Mouse (Mus musculus) left cerebral cortex, adult 18-20 months (tissue): Measurements from ENCODE around the gene Rab35. TPM values are rescaled to one million over a fixed set of nuclear protein-coding genes. Genes with fewer than 3 reads are reported as not detected.

Experiments used
- DNase-seq, 2 experiments: peaks; one replicate each; pipeline ENCODE4 v3.0.0; 2021 to 2022; ENCODE audit warnings: low spot score in 2 of 2, mixed read lengths in 1 of 2
- long read RNA-seq, 2 experiments: library from polyadenylated mRNA; stranded (forward); transcript quantifications; one replicate each; pipeline ENCODE4 v2.0.0; 2021
- total RNA-seq, 2 experiments: library from RNA; stranded (reverse); gene quantifications; 2 replicates each; pipeline ENCODE4 v1.2.3; 2021

Rab35 gene
- total RNA-seq: 100 to 1,000 TPM; 108 TPM
- long read RNA-seq, experiment 1, transcript Rab35-201 (6 exons, 2,820 nt): major isoform, 30 of 41 reads
- long read RNA-seq, experiment 1, partial matches to known transcripts: 11 of 41 reads
- long read RNA-seq, experiment 1, other reads (novel, unspliced or antisense): 0 of 41 reads
- long read RNA-seq, experiment 2, transcript Rab35-201 (6 exons, 2,820 nt): major isoform, 29 of 34 reads
- long read RNA-seq, experiment 2, partial matches to known transcripts: 4 of 34 reads
- long read RNA-seq, experiment 2, other reads (novel, unspliced or antisense): 1 of 34 reads

- DNase-seq: peak; percentile 90 to 93
Measured at GRCm38 (mm10) chr5:115631505-115632357, at the start of gene Rab35. Rab35 (plus strand) TSS chr5:115631908.

DNA sequence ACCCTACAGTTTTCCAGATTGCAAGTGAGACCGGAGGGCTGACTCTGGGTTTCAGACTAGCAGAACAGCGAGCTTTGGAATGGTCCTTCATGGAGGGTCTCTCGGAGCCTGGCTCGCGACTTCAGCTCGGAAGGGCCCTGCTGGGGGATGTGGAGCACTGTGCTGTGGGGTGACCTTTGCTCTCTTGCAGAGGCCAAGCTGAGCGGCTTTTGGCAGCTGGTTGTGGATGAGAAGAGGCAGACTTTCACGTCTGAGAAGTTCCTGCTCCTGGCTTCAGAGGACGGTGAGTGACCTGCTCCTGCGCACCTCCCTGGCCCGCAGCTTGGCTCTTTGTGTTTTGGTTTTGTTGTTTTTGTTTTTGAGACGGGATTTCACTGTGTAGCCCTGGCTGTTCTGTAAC, 46.1 kb upstream of the Rab35 start:
- DNase-seq: no peak

GRCm38 (mm10) chr5:115586166-115586565, 45.5 kb upstream of the Rab35 start:
- no peak for DNase-seq

DNA sequence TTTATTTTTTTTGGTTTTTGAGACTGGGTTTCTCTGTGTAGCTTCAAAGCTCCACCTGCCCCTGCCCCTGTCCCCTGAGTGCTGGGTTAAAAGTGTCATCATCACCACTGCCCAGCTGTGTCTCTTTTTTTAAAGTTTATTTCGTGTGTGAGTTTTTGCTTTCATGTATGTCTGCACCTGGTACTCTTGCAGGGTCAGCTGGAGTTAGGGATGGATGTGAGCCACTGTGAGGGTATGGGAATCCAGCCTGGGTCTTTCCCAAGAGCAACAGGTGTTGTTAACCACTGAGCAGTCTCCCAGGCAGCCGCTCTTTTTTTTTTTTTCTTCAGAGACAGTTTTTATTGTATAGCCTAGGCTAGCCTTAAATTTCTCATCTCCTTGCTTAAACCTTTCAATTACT, 44.9 kb upstream of the Rab35 start:
- DNase-seq: no peak

DNA sequence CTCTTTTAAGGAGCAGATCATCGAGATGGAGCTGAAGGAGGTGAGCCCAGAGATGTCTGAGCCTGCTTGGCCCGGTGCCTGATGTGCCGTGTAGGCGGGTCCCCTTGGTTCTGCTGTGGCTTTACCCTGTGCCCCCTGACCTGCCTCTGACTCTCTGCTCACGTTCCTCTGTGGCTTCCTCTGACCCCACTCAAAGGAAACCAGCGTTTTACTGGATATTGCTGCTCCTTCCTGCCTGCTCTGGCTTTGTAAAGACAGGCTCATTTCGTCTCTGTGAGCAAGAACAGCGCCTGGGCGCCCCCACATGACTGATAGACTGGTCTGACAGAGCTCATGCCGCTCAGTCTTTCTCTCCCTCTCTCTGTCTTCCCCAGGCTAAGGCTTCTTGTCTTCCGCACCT, 40.7 kb upstream of the Rab35 start:
- DNase-seq: no peak

GRCm38 (mm10) chr5:115591506-115591905, 40.2 kb upstream of the Rab35 start:
- DNase-seq: no peak

GRCm38 (mm10) chr5:115603561-115603960, 28.1 kb upstream of the Rab35 start:
- DNase-seq: no peak

- DNase-seq: no peak
Measured at GRCm38 (mm10) chr5:115611566-115611965, 20.1 kb upstream of the Rab35 start.

GRCm38 (mm10) chr5:115613332-115613731, 18.4 kb upstream of the Rab35 start:
- DNase-seq: peak in 1 of 2 experiments; percentile 64

DNA sequence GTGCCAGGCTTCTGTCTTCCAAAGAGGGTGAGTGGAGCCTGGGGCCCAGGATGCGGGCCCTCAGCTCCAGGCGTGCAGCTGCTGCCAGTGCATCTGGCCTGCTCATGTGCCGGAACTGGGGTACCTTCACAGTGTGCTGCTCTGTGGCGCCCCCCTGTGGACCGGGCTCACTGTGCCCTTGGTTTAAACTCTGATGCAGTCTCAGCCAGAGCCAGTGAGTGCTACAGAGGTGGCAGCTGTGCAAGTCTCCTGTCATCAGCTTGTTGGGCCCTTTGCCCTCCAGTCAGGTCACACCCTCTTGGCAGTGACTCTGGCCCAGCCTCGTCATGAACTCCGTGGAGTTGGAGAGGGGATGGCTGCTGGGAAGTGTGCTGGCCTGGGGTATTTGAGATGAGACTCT, 16.8 kb upstream of the Rab35 start:
- DNase-seq: no peak

DNA sequence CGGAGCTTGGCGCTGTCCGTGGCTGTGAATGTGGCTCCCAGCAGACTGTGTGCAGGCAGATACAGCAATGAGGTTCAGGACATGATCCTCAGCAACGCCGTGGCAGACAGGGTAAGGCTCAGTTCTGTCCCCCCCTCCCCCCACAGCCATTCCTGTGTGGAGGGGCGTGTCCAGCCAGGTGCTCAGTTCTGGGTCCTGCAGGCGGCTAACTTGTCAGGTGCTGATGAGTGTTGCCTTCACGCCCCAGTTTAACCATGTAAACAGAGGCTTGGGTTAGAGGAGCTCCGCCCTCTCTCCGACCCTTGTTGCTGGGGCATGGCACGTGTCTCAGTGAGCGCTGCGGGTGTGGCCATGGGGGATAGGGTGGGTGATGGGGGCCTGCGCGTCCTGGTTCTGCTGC, 12.0 kb upstream of the Rab35 start:
- DNase-seq: no peak

DNA sequence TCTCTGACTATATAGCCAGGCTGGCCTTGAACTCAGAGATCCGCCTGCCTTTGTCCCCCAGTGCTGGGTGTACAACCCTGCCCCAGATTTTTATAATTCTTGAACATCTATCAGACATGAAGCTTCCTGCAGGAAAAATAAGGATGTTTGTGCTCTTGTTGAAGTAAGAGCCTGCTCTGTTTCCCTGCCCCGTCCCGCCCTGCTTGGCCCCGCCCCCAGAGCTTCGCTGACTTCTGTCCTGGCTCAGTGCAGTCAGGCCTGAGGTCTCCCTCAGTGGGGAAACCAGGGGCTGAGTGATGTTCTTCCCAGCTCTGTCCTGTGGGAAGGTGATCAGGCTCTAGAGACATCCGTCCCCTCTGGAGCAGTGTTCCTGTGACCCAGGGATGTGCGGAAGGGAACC, 9.0 kb upstream of the Rab35 start:
- DNase-seq: no peak

- peak; percentile 43 to 67 for DNase-seq
Measured at GRCm38 (mm10) chr5:115623694-115624440, 7.8 kb upstream of the Rab35 start.

- no peak for DNase-seq
Measured at GRCm38 (mm10) chr5:115626237-115626886, 5.3 kb upstream of the Rab35 start.

DNA sequence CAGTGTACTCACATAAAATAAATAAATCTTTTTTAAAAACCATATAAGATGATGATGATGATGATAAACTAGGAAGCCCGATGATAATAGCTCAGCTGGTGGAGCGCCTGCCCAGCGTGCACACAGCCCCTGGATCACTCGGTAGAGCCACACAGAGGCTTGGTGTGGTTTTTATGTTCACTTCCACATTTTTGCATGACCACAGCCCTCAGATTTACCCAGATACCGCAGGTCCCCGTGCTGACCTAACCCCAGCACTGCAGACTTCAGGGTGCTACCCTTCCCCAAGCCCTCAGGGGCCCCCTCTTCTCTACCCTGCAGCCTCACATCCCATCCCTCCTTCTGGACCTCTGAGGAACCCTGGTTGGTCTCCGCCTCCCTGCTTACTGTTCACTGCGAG, 3.6 kb upstream of the Rab35 start:
- no peak for DNase-seq

- no peak for DNase-seq
Measured at GRCm38 (mm10) chr5:115629672-115630071, 2.0 kb upstream of the Rab35 start.

DNA sequence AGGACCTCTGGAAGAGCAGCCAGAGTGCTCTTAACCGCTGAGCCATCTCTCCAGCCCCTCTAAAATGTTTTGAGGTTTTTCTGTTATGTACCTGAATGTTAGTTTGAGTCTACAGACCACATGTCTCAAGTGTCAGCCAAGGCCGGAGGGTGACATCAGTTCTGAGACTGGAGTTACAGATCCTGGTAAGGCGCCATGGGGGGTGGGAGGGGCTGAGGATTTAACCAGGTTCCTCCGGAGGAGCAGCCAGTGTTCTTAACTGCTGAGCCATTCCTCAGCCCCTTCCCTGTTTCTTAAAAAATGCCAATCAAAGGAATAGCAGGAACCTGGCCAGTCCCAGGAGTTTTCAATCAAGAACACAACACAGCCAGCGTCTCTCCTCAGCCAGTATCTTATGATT, 1.4 kb upstream of the Rab35 start:
- DNase-seq: no peak

DNA sequence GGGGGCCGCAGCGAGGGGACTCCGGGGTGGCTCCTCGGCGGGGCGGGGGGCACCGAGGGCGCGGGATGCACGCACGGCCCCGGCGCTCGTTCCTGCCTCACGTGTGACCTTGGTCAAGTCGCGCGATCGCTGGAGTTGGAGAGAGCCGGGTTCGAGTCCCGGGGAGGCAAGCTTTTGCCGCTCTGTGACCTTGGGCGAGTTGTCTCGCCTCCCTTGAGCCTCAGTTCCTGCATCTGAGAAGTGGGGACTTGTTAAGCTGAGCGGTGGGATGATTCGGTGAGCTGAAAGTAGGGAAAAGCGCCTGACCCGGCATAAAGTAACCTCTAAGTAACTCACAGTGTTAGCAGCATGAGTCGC, 628 bp downstream of the Rab35 start:
- no peak for DNase-seq

DNA sequence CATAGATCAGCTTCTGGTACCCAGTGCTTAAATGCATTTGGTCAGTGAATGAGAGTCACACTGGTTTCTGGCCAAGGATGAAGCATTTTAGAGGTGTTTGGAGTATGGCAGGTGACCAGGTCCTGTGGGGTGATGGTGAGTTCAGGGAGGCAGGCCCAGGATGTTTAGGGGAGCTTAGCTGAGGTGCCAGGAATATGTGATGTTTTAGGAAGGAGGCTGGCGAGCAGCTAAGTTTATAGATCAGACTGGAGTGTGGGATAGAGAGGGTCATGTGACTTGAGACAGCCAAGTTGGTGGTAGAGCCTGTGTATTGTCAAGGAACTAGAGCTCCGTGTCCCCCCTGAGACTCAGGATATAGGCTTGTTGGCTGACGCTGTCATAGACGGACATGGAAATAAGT, 1.4 kb downstream of the Rab35 start:
- DNase-seq: no peak

- no peak for DNase-seq
Measured at GRCm38 (mm10) chr5:115634046-115634445, 2.3 kb downstream of the Rab35 start.

DNA sequence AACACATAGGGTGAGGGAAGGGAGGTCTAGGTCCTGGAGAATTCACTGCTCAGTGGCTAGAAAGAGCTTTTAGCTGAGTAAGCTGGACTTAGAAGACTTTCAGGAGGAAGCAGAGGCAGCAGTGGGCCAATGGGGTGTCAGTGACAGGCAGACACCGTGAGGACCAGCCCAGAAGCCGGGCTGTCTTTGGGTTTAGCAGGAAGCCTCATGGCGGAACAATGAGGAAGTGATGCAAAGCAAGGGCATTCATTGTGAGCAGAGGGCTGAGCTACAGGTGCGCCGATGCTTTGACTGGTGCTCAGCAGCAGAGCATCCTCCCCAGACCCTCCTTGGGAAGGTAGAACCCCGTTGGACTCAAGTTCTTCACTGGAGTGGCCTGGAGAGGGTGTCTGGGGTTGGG, 3.8 kb downstream of the Rab35 start:
- DNase-seq: no peak
